Mouse (Mus musculus) midbrain, embryonic 11.5 days (tissue): ENCODE results near the gene Nudt2. TPM values are rescaled to one million over a fixed set of nuclear protein-coding genes. Genes with fewer than 3 reads are reported as not detected.

Experiments used
- ATAC-seq: fragments of 200-750 bp; cut with Nextera tagmentation; 2 replicates; pipeline ENCODE4 v1.8.0; 2017; ENCODE audit warnings: moderate TSS enrichment, moderate library complexity; ENCODE audit not compliant: low FRiP score
- DNase-seq: peaks from one replicate; pipeline ENCODE4 v3.0.0; 2015; ENCODE audit warnings: low spot score; ENCODE audit errors: missing footprints
- H3K27ac ChIP-seq: fragments of 300-500 bp; sonication (generic); 2 replicates; pipeline ENCODE4 v1.5.1; 2014; ENCODE audit warnings: low read depth, low read length
- H3K27me3 ChIP-seq: fragments of 300-500 bp; sonication (generic); 2 replicates; pipeline ENCODE4 v1.6.1; 2014; ENCODE audit warnings: mild to moderate bottlenecking, low read length, moderate library complexity, mixed read lengths; ENCODE audit not compliant: control insufficient read depth, insufficient read depth
- H3K36me3 ChIP-seq: fragments of 300-500 bp; sonication (generic); 2 replicates; pipeline ENCODE4 v1.6.1; 2014; ENCODE audit warnings: mild to moderate bottlenecking, low read length, moderate library complexity, mixed read lengths; ENCODE audit not compliant: control insufficient read depth, insufficient read depth
- H3K4me1 ChIP-seq: fragments of 300-500 bp; sonication (generic); 2 replicates; pipeline ENCODE4 v1.6.1; 2014; ENCODE audit warnings: low read length; ENCODE audit not compliant: control insufficient read depth, insufficient read depth
- H3K4me2 ChIP-seq: fragments of 300-500 bp; sonication (generic); 2 replicates; pipeline ENCODE4 v1.6.1; 2014; ENCODE audit warnings: mild to moderate bottlenecking, moderate library complexity
- H3K4me3 ChIP-seq: fragments of 300-500 bp; sonication (generic); 2 replicates; pipeline ENCODE4 v1.5.1; 2014; ENCODE audit warnings: low read depth, low read length
- H3K9ac ChIP-seq: fragments of 300-500 bp; sonication (generic); 2 replicates; pipeline ENCODE4 v1.6.1; 2014; ENCODE audit warnings: low read length
- H3K9me3 ChIP-seq: fragments of 300-500 bp; sonication (generic); 2 replicates; pipeline ENCODE4 v1.6.1; 2016; ENCODE audit warnings: low read length; ENCODE audit not compliant: control insufficient read depth
- WGBS: fragments of 180-500 bp; shearing (Covaris S2); extraction: QIAGEN DNeasy Blood & Tissue Kit; methylation state at CpG from one replicate; pipeline ENCODE4 v1.1.7; 2014; 5-methylcytosine and 5-hydroxymethylcytosine counted together
- polyA plus RNA-seq: library from polyadenylated mRNA; unstranded; fragments of >200 nt; fragmentation: Nextera tagmentation; extraction: Ambion mirVana; gene quantifications from 2 replicates; pipeline ENCODE4 v1.2.1, GENCODE M21; 2014

Gene Nudt2
- polyA plus RNA-seq, 1 experiment from 2014 or later: 70.2 TPM

- Histone ChIP-seq H3K36me3 (no peaks in the 10 kb centered on the region; the same call in 1 of the 2 replicates), H3K9ac (peak overlapping the region; percentile 16; the same call in 1 of the 2 replicates), H3K4me1 (peaks cover 30% of the 10 kb centered on the region), H3K9me3 (no peaks in the 10 kb centered on the region), H3K27ac (no peak overlapping the region), H3K27me3 (peaks cover 56% of the 10 kb centered on the region), H3K4me3 (peak overlapping the region; percentile 28), H3K4me2 (peak overlapping the region; percentile 54)
- DNase-seq (peak; percentile 93), ATAC-seq (no peak; the same call in 1 of the 2 replicates)
- 8% methylated on average over 72 of the region's 72 CpGs for WGBS
These were observed 33.3 kb downstream of the Nudt2 start for GRCm38 (mm10) chr4:41497995-41498845.

GRCm38 (mm10) chr4:41498921-41499391 lies 34.0 kb downstream of the Nudt2 start:
- H3K4me2 ChIP-seq: peak overlapping the region; percentile 39
- H3K27me3 ChIP-seq: peaks cover 56% of the 10 kb centered on the region
- peak overlapping the region; percentile 20; the same call in 1 of the 2 replicates for H3K9ac ChIP-seq
- no peak for ATAC-seq
- H3K36me3 ChIP-seq: no peaks in the 10 kb centered on the region; the same call in 1 of the 2 replicates
- H3K4me3 ChIP-seq: peak overlapping the region; percentile 28
- WGBS: 2% methylated on average over 43 of the region's 43 CpGs
- DNase-seq: peak; percentile 96
- H3K4me1 ChIP-seq: peaks cover 30% of the 10 kb centered on the region
- no peak overlapping the region for H3K27ac ChIP-seq
- no peaks in the 10 kb centered on the region for H3K9me3 ChIP-seq

- no peak overlapping the region for H3K9ac ChIP-seq
- H3K9me3 ChIP-seq: no peaks in the 10 kb centered on the region
- peaks cover 56% of the 10 kb centered on the region for H3K27me3 ChIP-seq
- no peaks in the 10 kb centered on the region; the same call in 1 of the 2 replicates for H3K36me3 ChIP-seq
- H3K4me1 ChIP-seq: peaks cover 30% of the 10 kb centered on the region
- 61% methylated on average over 8 of the region's 8 CpGs for WGBS
- H3K27ac ChIP-seq: no peak overlapping the region
- ATAC-seq (no peak), DNase-seq (no peak)
- no peak overlapping the region for H3K4me2 ChIP-seq
- no peak overlapping the region for H3K4me3 ChIP-seq
These were observed 34.7 kb downstream of the Nudt2 start for GRCm38 (mm10) chr4:41499619-41500018.

DNA sequence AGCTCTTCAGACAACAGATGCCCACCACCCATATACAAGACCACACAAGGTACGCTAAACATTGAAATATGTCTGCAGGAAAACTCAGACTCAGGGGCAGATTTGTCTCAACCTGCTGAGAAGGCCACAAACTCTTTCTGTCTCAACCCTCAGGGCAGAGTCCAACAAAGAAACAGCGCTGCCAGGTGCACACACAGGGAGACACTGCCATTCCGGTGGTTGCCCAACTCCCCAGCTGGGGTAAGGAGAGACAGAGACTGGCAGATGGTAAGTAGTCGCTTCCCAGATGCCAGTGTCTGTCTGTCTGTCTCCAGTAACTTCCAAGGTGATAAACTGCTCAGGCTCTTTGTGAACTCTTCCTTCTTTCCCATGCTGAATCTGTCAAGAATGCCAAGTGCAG lies 35.8 kb downstream of the Nudt2 start:
- H3K27ac ChIP-seq: no peak overlapping the region
- H3K36me3 ChIP-seq: no peaks in the 10 kb centered on the region; the same call in 1 of the 2 replicates
- H3K4me3 ChIP-seq: no peak overlapping the region
- H3K9ac ChIP-seq: no peak overlapping the region
- H3K27me3 ChIP-seq: peaks cover 56% of the 10 kb centered on the region
- WGBS: 69% methylated on average over 4 of the region's 4 CpGs
- H3K4me1 ChIP-seq: peaks cover 32% of the 10 kb centered on the region
- H3K4me2 ChIP-seq: no peak overlapping the region
- no peaks in the 10 kb centered on the region for H3K9me3 ChIP-seq
- ATAC-seq (no peak), DNase-seq (peak; percentile 79)

DNA sequence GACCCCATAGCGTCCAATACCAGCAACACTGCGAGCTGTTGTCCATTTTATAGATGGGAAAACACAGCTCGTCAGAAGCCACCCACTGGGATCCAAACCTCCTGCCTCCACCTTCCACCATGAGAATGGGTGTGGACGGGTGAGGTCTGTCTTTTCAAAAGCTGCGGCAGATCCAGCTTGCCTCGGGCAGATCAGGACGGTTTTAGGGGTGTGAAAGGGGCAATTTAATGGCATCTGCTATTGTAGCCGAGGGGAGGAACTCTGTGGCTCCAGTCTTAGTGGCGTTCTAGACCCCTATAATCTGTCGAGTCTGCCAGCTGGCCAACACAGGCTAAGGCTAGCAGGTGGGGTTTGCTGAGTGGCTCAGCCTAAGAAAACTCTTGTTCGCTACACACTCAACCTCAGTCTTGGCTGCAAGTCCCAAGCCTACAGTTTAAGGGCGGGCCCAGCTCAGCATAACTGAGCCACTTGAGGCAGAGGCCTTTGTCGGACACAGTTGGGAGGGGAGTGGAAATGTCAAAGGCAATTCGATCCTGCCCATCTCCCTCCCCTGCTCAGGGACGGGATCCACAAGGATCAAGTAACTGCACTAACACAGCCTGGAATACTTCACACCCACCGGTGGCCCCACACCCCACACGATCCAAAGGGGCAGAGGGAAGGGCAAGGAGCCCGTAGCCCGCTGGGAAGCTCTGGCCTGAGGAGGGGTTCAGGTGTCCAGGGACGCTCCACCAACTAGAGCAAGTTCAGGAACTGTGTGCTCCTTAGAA lies 37.4 kb downstream of the Nudt2 start:
- Histone ChIP-seq H3K27ac (0 out of 2 replicates have a peak overlapping the region, but pooled peaks have one; percentile 14), H3K27me3 (peaks cover 47% of the 10 kb centered on the region), H3K36me3 (no peaks in the 10 kb centered on the region; the same call in 1 of the 2 replicates), H3K9me3 (no peaks in the 10 kb centered on the region), H3K4me1 (peaks cover 40% of the 10 kb centered on the region), H3K9ac (peak overlapping the region; percentile 65), H3K4me3 (peak overlapping the region; percentile 40), H3K4me2 (peak overlapping the region; percentile 72)
- WGBS: 9% methylated on average over 20 of the region's 20 CpGs
- ATAC-seq: peak; percentile 51; the same call in 1 of the 2 replicates
- no peak for DNase-seq

DNA sequence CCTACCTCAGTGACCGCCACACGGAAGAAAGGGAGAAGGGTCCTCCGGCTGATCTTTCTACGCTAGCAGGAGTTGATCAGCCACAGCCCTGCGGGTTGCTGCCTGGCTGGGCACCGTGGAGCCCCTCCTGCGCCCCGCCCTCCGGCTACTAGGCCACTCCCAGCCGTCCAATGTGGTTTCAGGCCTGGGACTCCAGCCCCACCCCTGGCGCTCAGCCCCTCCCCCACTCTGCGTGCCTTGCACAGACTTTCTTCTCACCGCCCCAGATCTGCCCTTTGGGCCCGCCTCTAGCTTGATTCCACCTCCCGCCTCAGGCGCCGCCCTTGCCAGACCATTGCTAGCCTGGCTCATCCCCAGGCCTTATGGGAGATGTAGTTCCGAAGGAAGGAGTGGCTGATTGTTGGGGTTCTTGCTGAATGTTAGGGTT lies 38.0 kb downstream of the Nudt2 start, which contains the start of gene AI464131:
Gene AI464131 (minus strand): TSS at position 91 of the 427 bp plus-strand sequence.
- peaks cover 39% of the 10 kb centered on the region for H3K4me1 ChIP-seq
- DNase-seq (peak; percentile 100), ATAC-seq (peak; percentile 94)
- 2% methylated on average over 18 of the region's 18 CpGs for WGBS
- H3K4me3 ChIP-seq: peak within 1 kb of the TSS; percentile 40
- H3K9ac ChIP-seq: peak within 1 kb of the TSS; percentile 65
- H3K4me2 ChIP-seq: peak within 1 kb of the TSS; percentile 72
- 0 out of 2 replicates have a peak within 1 kb of the TSS, but pooled peaks have one; percentile 14 for H3K27ac ChIP-seq
- H3K9me3 ChIP-seq: no peaks in the 10 kb centered on the region
- H3K27me3 ChIP-seq: peaks cover 41% of the 10 kb centered on the region
- no peaks in the 10 kb centered on the region; the same call in 1 of the 2 replicates for H3K36me3 ChIP-seq

DNA sequence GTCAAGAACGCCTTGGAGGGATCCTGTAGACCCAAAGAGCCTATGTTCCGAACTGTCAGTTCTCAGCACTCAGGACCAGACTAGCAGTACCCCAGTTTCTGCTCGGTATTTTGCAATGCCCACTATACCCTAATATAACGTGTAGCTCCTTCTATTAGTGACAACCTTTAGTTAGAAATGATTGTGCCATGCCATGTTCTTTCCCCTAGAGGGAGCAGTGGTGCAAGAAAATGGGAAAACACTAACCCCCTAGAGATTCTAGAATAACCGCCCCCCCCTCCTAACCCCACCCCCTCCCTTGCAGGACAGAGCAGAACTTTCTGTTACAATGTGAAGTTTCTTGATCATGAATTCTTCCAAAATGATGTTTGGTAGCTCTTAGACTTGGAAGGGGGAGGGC lies 39.4 kb downstream of the Nudt2 start:
- H3K27ac ChIP-seq: no peak overlapping the region
- no peaks in the 10 kb centered on the region for H3K36me3 ChIP-seq
- H3K4me3 ChIP-seq: no peak overlapping the region
- peaks cover 26% of the 10 kb centered on the region for H3K4me1 ChIP-seq
- H3K4me2 ChIP-seq: no peak overlapping the region
- no peaks in the 10 kb centered on the region for H3K9me3 ChIP-seq
- H3K9ac ChIP-seq: no peak overlapping the region
- ATAC-seq (no peak), DNase-seq (no peak)
- H3K27me3 ChIP-seq: peaks cover 31% of the 10 kb centered on the region
- 76% methylated on average over 5 of the region's 5 CpGs for WGBS

GRCm38 (mm10) chr4:41505131-41505551 lies 40.2 kb downstream of the Nudt2 start:
- no peaks in the 10 kb centered on the region for H3K36me3 ChIP-seq
- H3K9ac ChIP-seq: no peak overlapping the region
- no peaks in the 10 kb centered on the region for H3K9me3 ChIP-seq
- H3K27ac ChIP-seq: no peak overlapping the region
- WGBS: 51% methylated on average over 11 of the region's 11 CpGs
- H3K27me3 ChIP-seq: peaks cover 23% of the 10 kb centered on the region
- DNase-seq (no peak), ATAC-seq (no peak)
- H3K4me3 ChIP-seq: no peak overlapping the region
- H3K4me2 ChIP-seq: no peak overlapping the region
- H3K4me1 ChIP-seq: peaks cover 25% of the 10 kb centered on the region
